Mouse (Mus musculus) liver, embryonic 15.5 days (tissue): ENCODE data around the gene Scarf1. TPM values are rescaled to one million over a fixed set of nuclear protein-coding genes. Genes with fewer than 3 reads are reported as not detected.
"Not testable (repeated sequence)": the region's sequence is repeated elsewhere in the genome, so short reads cannot be mapped to it uniquely, and the experiment has no call there.

ENCODE experiments used
- ATAC-seq: fragments of 200-750 bp; cut with Nextera tagmentation; 2 replicates; pipeline ENCODE4 v1.8.0; 2017; ENCODE audit warnings: moderate number of reproducible peaks, mild to moderate bottlenecking, moderate library complexity; ENCODE audit not compliant: insufficient read depth
- H3K27ac ChIP-seq: fragments of 300-500 bp; sonication (generic); replicated peaks from 2 replicates; pipeline ENCODE4 v1.5.1; 2015; ENCODE audit warnings: mild to moderate bottlenecking, inconsistent platforms
- H3K27me3 ChIP-seq: fragments of 300-500 bp; sonication (generic); 2 replicates; pipeline ENCODE4 v1.6.1; 2015; ENCODE audit warnings: mild to moderate bottlenecking, inconsistent platforms
- H3K36me3 ChIP-seq: fragments of 300-500 bp; sonication (generic); replicated peaks from 2 replicates; pipeline ENCODE4 v1.6.1; 2015; ENCODE audit warnings: moderate library complexity, mild to moderate bottlenecking, inconsistent platforms
- H3K4me1 ChIP-seq: fragments of 300-500 bp; sonication (generic); replicated peaks from 2 replicates; pipeline ENCODE4 v1.6.1; 2015; ENCODE audit warnings: inconsistent platforms
- H3K4me2 ChIP-seq: fragments of 300-500 bp; sonication (generic); 2 replicates; pipeline ENCODE4 v1.6.1; 2015; ENCODE audit warnings: moderate library complexity, mild to moderate bottlenecking, inconsistent platforms
- H3K4me3 ChIP-seq: fragments of 300-500 bp; sonication (generic); replicated peaks from 2 replicates; pipeline ENCODE4 v1.5.1; 2015; ENCODE audit warnings: mild to moderate bottlenecking, inconsistent platforms
- H3K9ac ChIP-seq: fragments of 300-500 bp; sonication (generic); 2 replicates; pipeline ENCODE4 v1.6.1; 2015; ENCODE audit warnings: moderate library complexity, mild to moderate bottlenecking, inconsistent platforms
- H3K9me3 ChIP-seq: fragments of 300-500 bp; sonication (generic); replicated peaks from 2 replicates; pipeline ENCODE4 v1.6.1; 2016; ENCODE audit warnings: inconsistent platforms
- WGBS: fragments of 180-500 bp; shearing (Covaris S2); methylation state at CpG from one replicate; pipeline ENCODE4 v1.1.7; 2015; ENCODE audit warnings: mixed read lengths; ENCODE audit not compliant: insufficient replicate concordance; 5-methylcytosine and 5-hydroxymethylcytosine counted together
- polyA plus RNA-seq: library from polyadenylated mRNA; unstranded; fragments of >200 nt; fragmentation: Nextera tagmentation; extraction: Ambion mirVana; gene quantifications from 2 replicates; pipeline ENCODE4 v1.2.1, GENCODE M21; 2015

Gene Scarf1
- polyA plus RNA-seq, 1 experiment from 2014 or later, result 2.8 TPM

- no peak overlapping the region for H3K9ac ChIP-seq
Observed at GRCm38 (mm10) chr11:75552906-75553482, 39.7 kb downstream of the Scarf1 start.

DNA sequence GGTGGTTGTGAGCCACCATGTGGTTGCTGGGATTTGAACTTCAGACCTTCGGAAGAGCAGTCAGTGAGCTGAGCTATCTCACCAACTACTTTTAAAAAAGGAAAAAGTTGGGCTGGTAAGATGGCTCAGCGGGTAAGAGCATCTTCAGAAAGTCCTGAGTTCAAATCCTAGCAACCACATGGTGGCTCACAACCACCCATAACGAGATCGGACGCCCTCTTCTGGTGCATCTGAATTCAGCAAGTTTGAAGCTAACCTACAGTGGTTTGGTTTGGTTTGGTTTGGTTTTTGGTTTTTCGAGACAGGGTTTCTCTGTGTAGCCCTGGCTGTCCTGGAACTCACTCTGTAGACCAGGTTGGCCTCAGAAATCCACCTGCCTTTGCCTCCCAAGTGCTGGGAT is 42.7 kb downstream of the Scarf1 start:
- WGBS, result 76% methylated on average over 6 of the region's 6 CpGs

More at GRCm38 (mm10) chr11:75552906-75553482, 39.7 kb downstream of the Scarf1 start:
- Histone ChIP-seq H3K27ac (no peak overlapping the region), H3K4me2 (no peak overlapping the region), H3K4me3 (no peak overlapping the region), H3K9me3 (no peaks in the 10 kb centered on the region), H3K4me1 (peaks cover 16% of the 10 kb centered on the region), H3K36me3 (no peaks in the 10 kb centered on the region), H3K27me3 (no peaks in the 10 kb centered on the region)
- no peak for ATAC-seq
- 69% methylated on average over 7 of the region's 7 CpGs for WGBS

DNA sequence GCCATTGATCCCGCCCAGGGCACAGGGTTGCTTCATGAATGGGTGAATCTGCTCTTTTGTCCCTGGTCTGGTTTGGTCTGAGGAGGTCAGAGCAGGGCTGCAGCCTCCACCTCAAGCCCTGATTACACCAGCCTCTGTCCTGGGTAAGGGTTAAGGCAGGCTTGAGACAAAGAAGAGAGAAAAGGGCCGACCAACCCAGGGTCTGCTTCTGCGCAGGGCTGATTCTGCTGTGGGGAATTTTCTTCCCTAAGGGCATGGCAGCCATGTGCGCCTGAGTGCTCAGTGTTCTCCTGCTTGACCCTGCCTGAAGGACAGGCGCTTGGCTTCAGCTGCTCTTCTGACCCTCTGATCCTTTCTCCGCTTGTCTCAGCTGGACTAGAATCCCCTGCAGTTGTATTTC is 43.8 kb downstream of the Scarf1 start:
- H3K4me2 ChIP-seq, result no peak overlapping the region
- H3K9ac ChIP-seq, result no peak overlapping the region
- H3K36me3 ChIP-seq, result no peaks in the 10 kb centered on the region
- no peaks in the 10 kb centered on the region for H3K27me3 ChIP-seq
- no peak overlapping the region for H3K4me3 ChIP-seq
- peaks cover 8% of the 10 kb centered on the region; the same call in 1 of the 2 replicates for H3K4me1 ChIP-seq
- no peak for ATAC-seq
- H3K9me3 ChIP-seq, result no peaks in the 10 kb centered on the region
- H3K27ac ChIP-seq, result no peak overlapping the region
- 79% methylated on average over 6 of the region's 6 CpGs for WGBS

More for the DNA sequence above, 42.7 kb downstream of the Scarf1 start:
- H3K9ac ChIP-seq, ATAC-seq, H3K27ac ChIP-seq, H3K4me1 ChIP-seq, H3K4me2 ChIP-seq, H3K27me3 ChIP-seq, H3K36me3 ChIP-seq, H3K9me3 ChIP-seq, H3K4me3 ChIP-seq: not testable (repeated sequence)

DNA sequence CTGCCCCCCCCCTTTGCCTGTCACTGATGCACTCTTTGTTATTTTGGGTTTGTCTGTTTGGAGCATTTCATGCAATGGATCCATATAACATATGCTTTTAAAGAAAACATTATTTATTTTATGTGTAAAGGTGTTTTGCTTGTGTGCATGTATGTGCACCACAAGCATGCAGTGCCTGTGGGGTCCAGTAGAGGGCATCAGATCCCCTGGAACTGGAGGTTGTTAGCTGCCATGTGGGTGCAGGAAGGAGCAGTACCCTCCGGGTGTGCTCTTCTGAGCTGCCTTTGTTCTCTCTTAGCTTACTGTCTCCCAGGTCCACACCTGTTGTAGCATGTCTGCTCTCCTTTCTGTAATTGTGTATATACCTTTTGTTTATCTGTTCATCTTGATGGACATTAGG is 44.8 kb downstream of the Scarf1 start:
- Histone ChIP-seq H3K27ac (no peak overlapping the region), H3K9me3 (no peaks in the 10 kb centered on the region), H3K36me3 (no peaks in the 10 kb centered on the region), H3K4me1 (peaks cover 8% of the 10 kb centered on the region; the same call in 1 of the 2 replicates), H3K27me3 (no peaks in the 10 kb centered on the region), H3K4me2 (no peak overlapping the region), H3K4me3 (no peak overlapping the region), H3K9ac (no peak overlapping the region)
- WGBS, result 73% methylated on average over 1 of the region's 1 CpGs
- no peak for ATAC-seq

DNA sequence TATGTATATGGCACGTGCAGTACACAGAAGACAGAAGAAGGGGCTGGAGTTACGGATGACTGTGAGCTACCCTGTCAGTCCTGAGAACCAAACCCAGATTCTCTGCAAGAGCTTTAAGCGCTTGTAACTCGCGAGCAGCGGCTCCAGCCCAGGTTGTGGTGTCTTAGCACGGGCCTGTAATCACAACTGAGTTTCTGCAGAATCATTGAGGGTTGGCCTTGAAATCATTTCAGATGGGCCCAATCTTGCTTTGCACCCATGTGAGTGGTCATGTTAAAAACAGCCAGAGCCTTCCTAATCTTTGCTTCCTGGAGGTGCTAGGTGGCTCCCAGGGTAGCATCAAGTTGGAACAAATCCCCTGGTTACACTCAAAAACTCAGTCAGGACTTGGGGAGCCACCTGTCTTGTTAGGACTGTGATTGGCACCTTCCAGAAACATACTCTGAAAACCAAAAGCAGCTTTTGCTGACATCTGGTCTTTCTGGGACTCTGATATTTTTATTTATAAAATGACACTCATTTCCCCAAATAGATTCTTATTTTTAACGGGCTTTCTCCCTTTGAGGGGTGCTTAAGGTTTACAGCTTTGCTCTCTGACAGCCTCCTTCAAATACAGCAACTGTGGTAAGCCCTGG is 46.6 kb downstream of the Scarf1 start:
- H3K27ac ChIP-seq, result no peak overlapping the region
- no peaks in the 10 kb centered on the region for H3K36me3 ChIP-seq
- H3K9me3 ChIP-seq, result no peaks in the 10 kb centered on the region
- H3K27me3 ChIP-seq, result no peaks in the 10 kb centered on the region
- no peak overlapping the region for H3K4me2 ChIP-seq
- 68% methylated on average over 8 of the region's 8 CpGs for WGBS
- ATAC-seq, result no peak
- H3K9ac ChIP-seq, result no peak overlapping the region
- H3K4me3 ChIP-seq, result no peak overlapping the region
- H3K4me1 ChIP-seq, result peaks cover 20% of the 10 kb centered on the region; the same call in 1 of the 2 replicates

DNA sequence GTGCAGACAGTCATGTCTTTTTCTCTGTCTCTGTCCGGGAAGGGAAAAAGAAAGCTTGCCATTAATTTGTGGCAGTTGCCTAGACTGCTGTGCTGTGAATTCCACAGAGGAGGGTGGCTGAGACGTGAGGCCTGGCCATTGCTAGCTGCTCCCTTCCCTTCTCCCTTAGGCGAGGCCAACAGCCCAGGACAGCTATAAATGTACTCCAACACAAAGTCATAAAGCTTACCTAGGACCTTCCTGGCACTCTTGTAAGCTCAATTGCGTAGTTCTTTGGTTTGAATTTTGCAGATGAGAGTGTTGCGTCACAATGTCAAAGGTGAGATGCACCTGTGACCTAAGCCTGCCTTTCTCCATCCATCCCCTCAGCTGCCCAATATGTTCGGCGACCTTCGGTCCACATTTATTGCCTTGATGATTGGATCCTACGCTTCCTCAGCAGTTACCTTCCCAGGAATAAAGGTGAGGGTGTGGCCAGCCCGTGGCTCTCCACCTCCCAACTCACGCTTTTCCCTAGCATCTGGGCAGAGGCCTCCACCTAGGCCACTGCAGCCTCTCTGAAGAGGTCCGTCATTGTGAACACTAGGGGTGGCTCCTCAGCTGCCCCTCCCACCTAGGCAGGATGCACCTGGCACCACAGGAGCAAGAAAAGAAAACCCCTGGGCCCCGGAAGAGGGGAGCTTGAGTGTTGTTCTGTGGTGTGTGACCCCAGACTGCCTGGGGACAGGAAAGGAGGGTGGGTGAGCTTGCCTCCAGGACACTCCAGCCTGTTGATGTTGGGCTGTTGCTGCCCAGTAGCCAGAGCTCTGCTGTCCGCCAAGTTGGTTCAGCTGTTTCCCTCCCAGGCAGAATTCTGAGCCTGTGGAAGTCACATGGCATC is 47.4 kb downstream of the Scarf1 start:
- 65% methylated on average over 14 of the region's 14 CpGs for WGBS
- Histone ChIP-seq H3K9me3 (no peaks in the 10 kb centered on the region), H3K27ac (no peak overlapping the region), H3K4me3 (no peak overlapping the region), H3K4me1 (peaks cover 25% of the 10 kb centered on the region), H3K36me3 (no peaks in the 10 kb centered on the region), H3K4me2 (no peak overlapping the region), H3K9ac (no peak overlapping the region), H3K27me3 (no peaks in the 10 kb centered on the region)
- no peak for ATAC-seq

GRCm38 (mm10) chr11:75561410-75561791 is 48.1 kb downstream of the Scarf1 start:
- WGBS, result 52% methylated on average over 5 of the region's 5 CpGs
- H3K4me1 ChIP-seq, result peaks cover 31% of the 10 kb centered on the region
- no peak overlapping the region for H3K9ac ChIP-seq
- no peak overlapping the region for H3K4me2 ChIP-seq
- H3K4me3 ChIP-seq, result no peak overlapping the region
- ATAC-seq, result no peak
- H3K36me3 ChIP-seq, result no peaks in the 10 kb centered on the region
- no peak overlapping the region for H3K27ac ChIP-seq
- H3K27me3 ChIP-seq, result no peaks in the 10 kb centered on the region
- H3K9me3 ChIP-seq, result no peaks in the 10 kb centered on the region

DNA sequence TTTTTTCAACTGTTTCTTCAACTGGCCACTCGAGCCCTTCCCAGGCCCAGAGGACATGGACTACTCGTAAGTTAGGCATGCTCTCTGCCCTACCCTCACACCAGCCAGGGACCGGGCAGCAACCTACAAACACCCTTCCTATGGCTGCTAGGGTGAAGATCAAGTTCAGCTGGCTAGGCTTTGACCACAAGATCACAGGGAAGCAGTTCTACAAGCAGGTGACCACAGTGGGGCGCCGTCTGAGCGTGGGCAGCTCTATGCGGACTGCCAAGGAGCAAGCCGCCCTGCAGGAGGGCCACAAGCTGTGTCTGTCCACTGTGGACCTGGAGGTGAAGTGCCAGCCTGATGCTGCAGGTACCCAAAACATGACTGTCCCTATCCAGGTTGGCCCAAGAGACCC is 49.5 kb downstream of the Scarf1 start:
- Histone ChIP-seq H3K4me3 (no peak overlapping the region), H3K27me3 (no peaks in the 10 kb centered on the region), H3K9ac (no peak overlapping the region), H3K4me2 (no peak overlapping the region), H3K27ac (no peak overlapping the region), H3K36me3 (no peaks in the 10 kb centered on the region), H3K4me1 (peaks cover 44% of the 10 kb centered on the region), H3K9me3 (no peaks in the 10 kb centered on the region)
- ATAC-seq, result no peak
- 71% methylated on average over 8 of the region's 8 CpGs for WGBS

GRCm38 (mm10) chr11:75563851-75564548 is 50.7 kb downstream of the Scarf1 start:
- Histone ChIP-seq H3K4me3 (no peak overlapping the region), H3K4me1 (peaks cover 51% of the 10 kb centered on the region), H3K4me2 (no peak overlapping the region), H3K9ac (no peak overlapping the region), H3K9me3 (no peaks in the 10 kb centered on the region), H3K36me3 (no peaks in the 10 kb centered on the region), H3K27ac (peak overlapping the region; percentile 33; the same call in 1 of the 2 replicates), H3K27me3 (no peaks in the 10 kb centered on the region)
- ATAC-seq, result peak; percentile 63
- WGBS, result 59% methylated on average over 18 of the region's 18 CpGs

- 64% methylated on average over 2 of the region's 2 CpGs for WGBS
- H3K4me2 ChIP-seq, result no peak overlapping the region
- H3K4me1 ChIP-seq, result peaks cover 56% of the 10 kb centered on the region
- no peak overlapping the region for H3K4me3 ChIP-seq
- H3K27me3 ChIP-seq, result no peaks in the 10 kb centered on the region
- no peaks in the 10 kb centered on the region for H3K9me3 ChIP-seq
- ATAC-seq, result no peak
- no peaks in the 10 kb centered on the region for H3K36me3 ChIP-seq
- no peak overlapping the region for H3K27ac ChIP-seq
- no peak overlapping the region for H3K9ac ChIP-seq
Observed at GRCm38 (mm10) chr11:75565849-75566248, 52.5 kb downstream of the Scarf1 start.
